Mouse (Mus musculus): ENCODE results near the gene Pin4. TPM values are rescaled to one million over a fixed set of nuclear protein-coding genes. Genes with fewer than 3 reads are reported as not detected.

Gene Pin4
- polyA plus RNA-seq, 1 experiment: 59.6 TPM

- Histone ChIP-seq H3K27me3 (ENCODE audit: control insufficient read depth, insufficient read depth, insufficient read length) (no peaks in the 10 kb centered on the region), H3K36me3 (ENCODE audit: control insufficient read depth, insufficient read depth) (no peaks in the 10 kb centered on the region), H3K4me2 (ENCODE audit: low read depth) (no peak overlapping the region), H3ac (ENCODE audit: control insufficient read depth, insufficient read length) (no peak overlapping the region), H3K4me3 (no peak overlapping the region), H3K79me2 (ENCODE audit: control insufficient read depth, insufficient read depth) (no peaks in the 10 kb centered on the region)
- TF ChIP-seq MYOD1 (IDR thresholded peaks at IDR 0.05; ENCODE audit: control insufficient read depth in 1 of 3, insufficient read length in 2 of 3, low read depth in 2 of 3): no peak
- no peak for TF ChIP-seq CEBPB (IDR thresholded peaks at IDR 0.05; ENCODE audit: insufficient read depth, poor library complexity, severe bottlenecking)
- TF ChIP-seq REST (IDR thresholded peaks at IDR 0.05; ENCODE audit: insufficient read depth, insufficient read length): no peak
- no peak for TF ChIP-seq USF1 (IDR thresholded peaks at IDR 0.05; ENCODE audit: low read depth)
- no peak for TF ChIP-seq E2F4 (IDR thresholded peaks at IDR 0.05; ENCODE audit: insufficient read depth)
- no peak for TF ChIP-seq TCF12 (IDR thresholded peaks at IDR 0.05; ENCODE audit: insufficient read depth, poor library complexity, severe bottlenecking)
- TF ChIP-seq POLR2AphosphoS2 (IDR thresholded peaks at IDR 0.05; ENCODE audit: insufficient read length, low read depth): no peak
- no peak for TF ChIP-seq MYOG (IDR thresholded peaks at IDR 0.05; ENCODE audit: control insufficient read depth in 1 of 3, insufficient read depth in 1 of 3, insufficient read length in 2 of 3, low read depth in 2 of 3)
- no peak for TF ChIP-seq TCF3 (IDR thresholded peaks at IDR 0.05; ENCODE audit: insufficient read length, low read depth)
- no peak for TF ChIP-seq SRF (IDR thresholded peaks at IDR 0.05; ENCODE audit: control insufficient read depth, insufficient read length, low read depth)
- no peak for TF ChIP-seq POLR2A (IDR thresholded peaks at IDR 0.05; ENCODE audit: insufficient read length, low read depth)
- TF ChIP-seq MAX (IDR thresholded peaks at IDR 0.05; ENCODE audit: low read depth): no peak
Measured at GRCm38 (mm10) chrX:102141157-102141556, 21.9 kb downstream of the Pin4 start.

GRCm38 (mm10) chrX:102156618-102157422 lies 37.6 kb downstream of the Pin4 start, which contains the start of gene Ercc6l:
TSS of gene Ercc6l (minus strand) at chrX:102157091.
- peak within 1 kb of the TSS; percentile 43 for H3K4me3 ChIP-seq
- no peaks in the 10 kb centered on the region for H3K36me3 ChIP-seq (ENCODE audit: control insufficient read depth, insufficient read depth)
- H3ac ChIP-seq (ENCODE audit: control insufficient read depth, insufficient read length): no peak within 1 kb of the TSS
- H3K4me2 ChIP-seq (ENCODE audit: low read depth): peak within 1 kb of the TSS; percentile 72
- TF ChIP-seq MYOD1 (IDR thresholded peaks at IDR 0.05; ENCODE audit: control insufficient read depth in 1 of 3, insufficient read length in 2 of 3, low read depth in 2 of 3) (no peak), POLR2A (IDR thresholded peaks at IDR 0.05; ENCODE audit: insufficient read length, low read depth) (peak; percentile 43), USF1 (IDR thresholded peaks at IDR 0.05; ENCODE audit: low read depth) (peak; percentile 73), E2F4 (IDR thresholded peaks at IDR 0.05; ENCODE audit: insufficient read depth) (peak; percentile 87)
- no peaks in the 10 kb centered on the region for H3K27me3 ChIP-seq (ENCODE audit: control insufficient read depth, insufficient read depth, insufficient read length)
- H3K79me2 ChIP-seq (ENCODE audit: control insufficient read depth, insufficient read depth): peaks cover 32% of the 10 kb centered on the region

- Histone ChIP-seq H3K79me2 (ENCODE audit: control insufficient read depth, insufficient read depth) (peaks cover 26% of the 10 kb centered on the region), H3K27me3 (ENCODE audit: control insufficient read depth, insufficient read depth, insufficient read length) (no peaks in the 10 kb centered on the region), H3ac (ENCODE audit: control insufficient read depth, insufficient read length) (no peak overlapping the region), H3K4me2 (ENCODE audit: low read depth) (peak overlapping the region; percentile 72), H3K36me3 (ENCODE audit: control insufficient read depth, insufficient read depth) (no peaks in the 10 kb centered on the region), H3K4me3 (peak overlapping the region; percentile 43)
- TF ChIP-seq REST (IDR thresholded peaks at IDR 0.05; ENCODE audit: insufficient read depth, insufficient read length): no peak
- TF ChIP-seq MAX (IDR thresholded peaks at IDR 0.05; ENCODE audit: low read depth): no peak
- no peak for TF ChIP-seq POLR2AphosphoS2 (IDR thresholded peaks at IDR 0.05; ENCODE audit: insufficient read length, low read depth)
- TF ChIP-seq E2F4 (IDR thresholded peaks at IDR 0.05; ENCODE audit: insufficient read depth): no peak
- no peak for TF ChIP-seq TCF3 (IDR thresholded peaks at IDR 0.05; ENCODE audit: insufficient read length, low read depth)
- no peak for TF ChIP-seq POLR2A (IDR thresholded peaks at IDR 0.05; ENCODE audit: insufficient read length, low read depth)
- no peak for TF ChIP-seq USF1 (IDR thresholded peaks at IDR 0.05; ENCODE audit: low read depth)
- no peak for TF ChIP-seq MYOG (IDR thresholded peaks at IDR 0.05; ENCODE audit: control insufficient read depth in 1 of 3, insufficient read depth in 1 of 3, insufficient read length in 2 of 3, low read depth in 2 of 3)
- TF ChIP-seq MYOD1 (IDR thresholded peaks at IDR 0.05; ENCODE audit: control insufficient read depth in 1 of 3, insufficient read length in 2 of 3, low read depth in 2 of 3): no peak
- TF ChIP-seq TCF12 (IDR thresholded peaks at IDR 0.05; ENCODE audit: insufficient read depth, poor library complexity, severe bottlenecking): no peak
- no peak for TF ChIP-seq CEBPB (IDR thresholded peaks at IDR 0.05; ENCODE audit: insufficient read depth, poor library complexity, severe bottlenecking)
Measured at GRCm38 (mm10) chrX:102157423-102157791, 38.2 kb downstream of the Pin4 start.

GRCm38 (mm10) chrX:102159778-102160177 lies 40.5 kb downstream of the Pin4 start:
- peaks cover 8% of the 10 kb centered on the region for H3K79me2 ChIP-seq (ENCODE audit: control insufficient read depth, insufficient read depth)
- no peak overlapping the region for H3ac ChIP-seq (ENCODE audit: control insufficient read depth, insufficient read length)

More at GRCm38 (mm10) chrX:102159778-102160177, 40.5 kb downstream of the Pin4 start:
- H3K27me3 ChIP-seq (ENCODE audit: control insufficient read depth, insufficient read depth, insufficient read length): no peaks in the 10 kb centered on the region
- no peak overlapping the region for H3K4me3 ChIP-seq
- no peak overlapping the region for H3K4me2 ChIP-seq (ENCODE audit: low read depth)
- TF ChIP-seq CEBPB (IDR thresholded peaks at IDR 0.05; ENCODE audit: insufficient read depth, poor library complexity, severe bottlenecking) (no peak), TCF12 (IDR thresholded peaks at IDR 0.05; ENCODE audit: insufficient read depth, poor library complexity, severe bottlenecking) (no peak), SRF (IDR thresholded peaks at IDR 0.05; ENCODE audit: control insufficient read depth, insufficient read length, low read depth) (no peak), TCF3 (IDR thresholded peaks at IDR 0.05; ENCODE audit: insufficient read length, low read depth) (no peak), MAX (IDR thresholded peaks at IDR 0.05; ENCODE audit: low read depth) (no peak), POLR2A (IDR thresholded peaks at IDR 0.05; ENCODE audit: insufficient read length, low read depth) (no peak), MYOG (IDR thresholded peaks at IDR 0.05; ENCODE audit: control insufficient read depth in 1 of 3, insufficient read depth in 1 of 3, insufficient read length in 2 of 3, low read depth in 2 of 3) (no peak), MYOD1 (IDR thresholded peaks at IDR 0.05; ENCODE audit: control insufficient read depth in 1 of 3, insufficient read length in 2 of 3, low read depth in 2 of 3) (no peak)
- no peaks in the 10 kb centered on the region for H3K36me3 ChIP-seq (ENCODE audit: control insufficient read depth, insufficient read depth)
